Mouse (Mus musculus): ENCODE measurements at regions not wholly inside any gene's neighbourhood (a gene's known extent, or its start where the extent isn't known, plus 50 kb on each side); places are given as distances from the start of the nearest gene placed in this dataset.

GRCm38 (mm10) chr13:97380366-97380765, 139.5 kb downstream of the Enc1 start:
- Histone ChIP-seq H3K36me3 (ENCODE audit: control insufficient read depth, insufficient read depth, low read length) (no peaks in the 10 kb centered on the region), H3K4me3 (ENCODE audit: low read length) (no peak overlapping the region), H3K27me3 (ENCODE audit: control insufficient read depth, insufficient read depth, low read depth, low read length) (no peaks in the 10 kb centered on the region; the same call in 1 of the 2 replicates), H3K9me3 (ENCODE audit: control insufficient read depth, low read length) (no peaks in the 10 kb centered on the region; the same call in 1 of the 2 replicates), H3K4me2 (ENCODE audit: low read depth, low read length) (no peak overlapping the region), H3K27ac (ENCODE audit: low read length) (no peak overlapping the region), H3K4me1 (replicated peaks; ENCODE audit: control insufficient read depth, insufficient read depth, low read length) (peaks cover 13% of the 10 kb centered on the region), H3K9ac (ENCODE audit: low read length) (no peak overlapping the region)
- ATAC-seq (ENCODE audit: low read depth) = no peak
- 63% methylated on average over 11 of the region's 11 CpGs for WGBS

- no peak overlapping the region for H3K4me3 ChIP-seq (ENCODE audit: low read length)
- H3K9me3 ChIP-seq (ENCODE audit: control insufficient read depth, low read length) = no peaks in the 10 kb centered on the region
- H3K9ac ChIP-seq (ENCODE audit: low read length) = no peak overlapping the region
- peak overlapping the region; percentile 34 for H3K27ac ChIP-seq (ENCODE audit: low read length)
- H3K4me2 ChIP-seq (ENCODE audit: low read depth, low read length) = no peak overlapping the region
- no peaks in the 10 kb centered on the region for H3K36me3 ChIP-seq (ENCODE audit: control insufficient read depth, insufficient read depth, low read length)
- H3K27me3 ChIP-seq (ENCODE audit: control insufficient read depth, insufficient read depth, low read depth, low read length) = no peaks in the 10 kb centered on the region
- 51% methylated on average over 6 of the region's 6 CpGs for WGBS
- peak; percentile 53; the same call in 1 of the 2 replicates for ATAC-seq (ENCODE audit: low read depth)
- H3K4me1 ChIP-seq (replicated peaks; ENCODE audit: control insufficient read depth, insufficient read depth, low read length) = peaks cover 13% of the 10 kb centered on the region
Measured at GRCm38 (mm10) chr13:97376232-97376523, 135.3 kb downstream of the Enc1 start.

- ATAC-seq (ENCODE audit: low read depth) = peak; percentile 85
- Histone ChIP-seq H3K4me3 (ENCODE audit: low read length) (no peak overlapping the region), H3K9ac (ENCODE audit: low read length) (no peak overlapping the region), H3K9me3 (ENCODE audit: control insufficient read depth, low read length) (no peaks in the 10 kb centered on the region), H3K4me1 (replicated peaks; ENCODE audit: control insufficient read depth, insufficient read depth, low read length) (peaks cover 13% of the 10 kb centered on the region), H3K36me3 (ENCODE audit: control insufficient read depth, insufficient read depth, low read length) (no peaks in the 10 kb centered on the region), H3K4me2 (ENCODE audit: low read depth, low read length) (no peak overlapping the region), H3K27ac (ENCODE audit: low read length) (peak overlapping the region; percentile 63), H3K27me3 (ENCODE audit: control insufficient read depth, insufficient read depth, low read depth, low read length) (no peaks in the 10 kb centered on the region)
- WGBS = 26% methylated on average over 14 of the region's 14 CpGs
Measured at GRCm38 (mm10) chr13:97375501-97376231, 134.8 kb downstream of the Enc1 start.

- WGBS = 38% methylated on average over 7 of the region's 7 CpGs
- Histone ChIP-seq H3K9me3 (ENCODE audit: control insufficient read depth, low read length) (no peaks in the 10 kb centered on the region), H3K4me2 (ENCODE audit: low read depth, low read length) (no peak overlapping the region), H3K27ac (ENCODE audit: low read length) (no peak overlapping the region), H3K4me3 (ENCODE audit: low read length) (no peak overlapping the region), H3K4me1 (replicated peaks; ENCODE audit: control insufficient read depth, insufficient read depth, low read length) (peaks cover 13% of the 10 kb centered on the region), H3K9ac (ENCODE audit: low read length) (no peak overlapping the region), H3K36me3 (ENCODE audit: control insufficient read depth, insufficient read depth, low read length) (no peaks in the 10 kb centered on the region), H3K27me3 (ENCODE audit: control insufficient read depth, insufficient read depth, low read depth, low read length) (no peaks in the 10 kb centered on the region)
- ATAC-seq (ENCODE audit: low read depth) = no peak
Measured at GRCm38 (mm10) chr13:97372348-97372747, 131.4 kb downstream of the Enc1 start.

DNA sequence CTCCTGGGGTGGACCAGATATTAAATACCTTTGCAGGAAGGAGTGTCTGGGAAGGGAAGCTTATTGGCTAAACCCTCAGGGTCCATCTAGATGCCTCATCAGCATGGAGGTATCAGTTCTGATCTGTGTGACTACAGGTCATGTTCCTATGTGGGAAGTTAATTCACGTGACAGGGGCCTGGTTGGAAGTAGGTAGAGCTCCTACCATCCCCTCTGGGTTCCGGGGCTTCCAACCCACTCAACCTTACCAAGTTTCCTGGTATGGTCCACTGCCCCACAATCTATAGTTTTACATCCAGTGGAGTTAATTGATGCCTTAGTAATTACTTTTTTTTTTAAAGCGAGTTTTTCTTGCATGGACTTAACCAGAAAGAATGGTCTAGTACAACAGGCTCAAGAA, 130.3 kb downstream of the Enc1 start:
- Histone ChIP-seq H3K9ac (ENCODE audit: low read length) (no peak overlapping the region), H3K4me3 (ENCODE audit: low read length) (no peak overlapping the region), H3K36me3 (ENCODE audit: control insufficient read depth, insufficient read depth, low read length) (no peaks in the 10 kb centered on the region), H3K9me3 (ENCODE audit: control insufficient read depth, low read length) (no peaks in the 10 kb centered on the region), H3K27ac (ENCODE audit: low read length) (no peak overlapping the region), H3K27me3 (ENCODE audit: control insufficient read depth, insufficient read depth, low read depth, low read length) (no peaks in the 10 kb centered on the region), H3K4me1 (replicated peaks; ENCODE audit: control insufficient read depth, insufficient read depth, low read length) (peaks cover 14% of the 10 kb centered on the region), H3K4me2 (ENCODE audit: low read depth, low read length) (no peak overlapping the region)
- 95% methylated on average over 3 of the region's 3 CpGs for WGBS
- no peak for ATAC-seq (ENCODE audit: low read depth)

- 45% methylated on average over 8 of the region's 8 CpGs for WGBS
- Histone ChIP-seq H3K9me3 (ENCODE audit: control insufficient read depth, low read length) (no peaks in the 10 kb centered on the region), H3K4me1 (replicated peaks; ENCODE audit: control insufficient read depth, insufficient read depth, low read length) (peaks cover 13% of the 10 kb centered on the region), H3K27ac (ENCODE audit: low read length) (no peak overlapping the region), H3K27me3 (ENCODE audit: control insufficient read depth, insufficient read depth, low read depth, low read length) (no peaks in the 10 kb centered on the region), H3K4me2 (ENCODE audit: low read depth, low read length) (no peak overlapping the region), H3K36me3 (ENCODE audit: control insufficient read depth, insufficient read depth, low read length) (no peaks in the 10 kb centered on the region), H3K9ac (ENCODE audit: low read length) (no peak overlapping the region), H3K4me3 (ENCODE audit: low read length) (no peak overlapping the region)
- peak; percentile 53; the same call in 1 of the 2 replicates for ATAC-seq (ENCODE audit: low read depth)
Measured at GRCm38 (mm10) chr13:97366723-97367122, 125.8 kb downstream of the Enc1 start.

DNA sequence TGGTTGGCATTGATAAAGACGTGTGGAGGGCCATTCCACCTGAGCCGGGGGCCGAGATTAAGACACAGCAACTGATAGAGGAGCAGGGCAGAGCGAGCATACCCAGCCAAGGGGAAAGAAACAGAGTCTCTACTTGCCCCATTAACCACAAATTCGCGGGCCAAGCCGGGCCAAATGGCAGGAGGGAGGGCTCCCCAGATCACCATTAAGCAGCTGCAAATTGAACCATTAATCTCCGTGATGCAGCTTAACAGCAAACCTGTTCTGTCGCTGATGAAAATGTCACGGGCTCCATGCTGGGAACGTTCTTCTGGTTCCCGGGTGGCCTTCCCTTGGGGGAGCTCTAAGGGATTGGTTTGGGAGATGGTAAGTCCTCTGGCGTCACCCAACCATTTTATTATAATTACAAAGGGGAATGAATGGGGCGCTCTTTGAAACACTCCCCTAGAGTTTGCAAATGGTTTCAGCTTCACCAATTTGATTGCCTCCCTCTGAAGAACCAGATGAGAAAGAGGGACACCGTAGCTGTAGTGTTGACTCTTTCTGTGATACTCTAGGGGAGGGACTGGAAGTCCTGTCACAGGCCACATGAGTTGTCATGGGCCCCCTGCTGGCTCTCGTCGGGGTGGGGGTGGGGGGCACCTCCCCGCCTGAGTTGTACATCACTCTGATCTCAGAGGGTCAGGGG, 124.8 kb downstream of the Enc1 start:
- no peak overlapping the region for H3K9ac ChIP-seq (ENCODE audit: low read length)
- no peak overlapping the region for H3K27ac ChIP-seq (ENCODE audit: low read length)
- H3K4me2 ChIP-seq (ENCODE audit: low read depth, low read length) = no peak overlapping the region
- no peak for ATAC-seq (ENCODE audit: low read depth)
- peaks cover 15% of the 10 kb centered on the region for H3K4me1 ChIP-seq (replicated peaks; ENCODE audit: control insufficient read depth, insufficient read depth, low read length)
- H3K4me3 ChIP-seq (ENCODE audit: low read length) = no peak overlapping the region
- WGBS = 50% methylated on average over 18 of the region's 18 CpGs
- H3K36me3 ChIP-seq (ENCODE audit: control insufficient read depth, insufficient read depth, low read length) = no peaks in the 10 kb centered on the region
- no peaks in the 10 kb centered on the region for H3K27me3 ChIP-seq (ENCODE audit: control insufficient read depth, insufficient read depth, low read depth, low read length)
- H3K9me3 ChIP-seq (ENCODE audit: control insufficient read depth, low read length) = no peaks in the 10 kb centered on the region

- 71% methylated on average over 9 of the region's 9 CpGs for WGBS
- Histone ChIP-seq H3K36me3 (ENCODE audit: control insufficient read depth, insufficient read depth, low read length) (no peaks in the 10 kb centered on the region), H3K4me3 (ENCODE audit: low read length) (no peak overlapping the region), H3K4me1 (replicated peaks; ENCODE audit: control insufficient read depth, insufficient read depth, low read length) (peaks cover 18% of the 10 kb centered on the region), H3K27ac (ENCODE audit: low read length) (no peak overlapping the region), H3K9me3 (ENCODE audit: control insufficient read depth, low read length) (no peaks in the 10 kb centered on the region), H3K9ac (ENCODE audit: low read length) (no peak overlapping the region), H3K27me3 (ENCODE audit: control insufficient read depth, insufficient read depth, low read depth, low read length) (no peaks in the 10 kb centered on the region), H3K4me2 (ENCODE audit: low read depth, low read length) (no peak overlapping the region)
- ATAC-seq (ENCODE audit: low read depth) = no peak
Measured at GRCm38 (mm10) chr13:97365004-97365403, 124.1 kb downstream of the Enc1 start.

DNA sequence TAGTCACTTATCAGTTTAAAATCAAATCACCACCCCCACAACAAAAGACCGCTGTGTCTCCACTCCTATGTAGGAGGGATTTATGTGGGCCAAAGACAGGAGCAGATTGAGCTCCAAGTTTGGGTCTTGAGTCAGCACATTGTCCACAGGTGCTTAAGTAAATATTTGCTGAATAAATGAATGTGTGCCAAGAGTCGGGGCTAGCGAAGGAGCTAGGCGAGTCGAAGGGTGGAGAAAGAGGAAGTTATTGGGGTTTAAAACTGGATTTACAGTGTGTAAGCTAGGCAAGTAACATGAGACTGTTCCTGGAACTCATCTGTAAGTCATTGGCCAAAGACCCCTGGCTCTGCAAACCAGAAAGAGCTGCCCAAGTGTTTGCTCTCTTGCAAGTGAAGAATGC, 122.9 kb downstream of the Enc1 start:
- WGBS = 34% methylated on average over 5 of the region's 5 CpGs
- peak overlapping the region; percentile 62 for H3K27ac ChIP-seq (ENCODE audit: low read length)
- H3K4me2 ChIP-seq (ENCODE audit: low read depth, low read length) = no peak overlapping the region
- no peak overlapping the region for H3K9ac ChIP-seq (ENCODE audit: low read length)
- H3K36me3 ChIP-seq (ENCODE audit: control insufficient read depth, insufficient read depth, low read length) = no peaks in the 10 kb centered on the region
- H3K27me3 ChIP-seq (ENCODE audit: control insufficient read depth, insufficient read depth, low read depth, low read length) = no peaks in the 10 kb centered on the region
- H3K9me3 ChIP-seq (ENCODE audit: control insufficient read depth, low read length) = no peaks in the 10 kb centered on the region
- peaks cover 18% of the 10 kb centered on the region for H3K4me1 ChIP-seq (replicated peaks; ENCODE audit: control insufficient read depth, insufficient read depth, low read length)
- H3K4me3 ChIP-seq (ENCODE audit: low read length) = no peak overlapping the region
- peak; percentile 70 for ATAC-seq (ENCODE audit: low read depth)
